Mouse (Mus musculus): Measurements from ENCODE around the gene Gm9964.

DNA sequence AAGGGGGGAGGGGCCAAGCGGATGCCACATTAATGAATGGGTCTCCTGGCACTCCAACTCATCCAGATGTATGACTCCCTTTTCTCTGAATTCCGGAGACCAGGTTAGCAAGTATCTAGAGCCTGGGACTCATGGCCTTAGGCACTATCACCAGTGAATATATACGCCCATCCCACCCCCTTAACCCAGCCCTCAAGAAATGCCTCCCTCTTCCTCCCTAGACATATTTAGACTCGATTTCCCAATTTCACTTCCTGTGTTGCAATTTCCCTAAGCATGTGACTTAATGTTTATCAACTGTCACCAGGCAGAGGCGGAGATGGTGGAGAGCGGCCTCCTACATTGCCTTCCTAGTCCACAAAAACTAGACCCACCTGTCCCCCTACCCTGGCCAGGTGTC lies 9.3 kb downstream of the Gm9964 start:
- TF ChIP-seq CTCF (IDR thresholded peaks at IDR 0.05; ENCODE audit: borderline replicate concordance, insufficient read depth, low read depth, low read length) (no peak), POLR2A (IDR thresholded peaks at IDR 0.05; ENCODE audit: borderline replicate concordance, insufficient read depth, low read length) (no peak)

All from cerebellum, adult 2 months (tissue).